Mouse (Mus musculus) forebrain, embryonic 14.5 days (tissue): ENCODE data around the gene Slc25a44. TPM values are rescaled to one million over a fixed set of nuclear protein-coding genes. Genes with fewer than 3 reads are reported as not detected.

Experiments
- ATAC-seq: fragments of 200-750 bp; cut with Nextera tagmentation; 2 replicates; pipeline ENCODE4 v1.8.0; 2017; ENCODE audit warnings: mild to moderate bottlenecking, moderate library complexity
- DNase-seq: peaks from one replicate; pipeline ENCODE4 v3.0.0-alpha.2; 2015; ENCODE audit warnings: low spot score
- H3K27ac ChIP-seq: fragments of 300-500 bp; sonication (generic); 2 replicates; pipeline ENCODE4 v1.5.1; 2014; ENCODE audit warnings: low read depth, mild to moderate bottlenecking, control low read depth, low read length, moderate library complexity
- H3K27me3 ChIP-seq: fragments of 300-500 bp; sonication (generic); replicated peaks from 2 replicates; pipeline ENCODE4 v1.6.1; 2014; ENCODE audit warnings: low read length, control low read depth, mixed read lengths; ENCODE audit not compliant: control insufficient read depth, insufficient read depth
- H3K36me3 ChIP-seq: fragments of 300-500 bp; sonication (generic); 2 replicates; pipeline ENCODE4 v1.6.1; 2014; ENCODE audit warnings: low read length, control low read depth; ENCODE audit not compliant: control insufficient read depth, insufficient read depth
- H3K4me1 ChIP-seq: fragments of 300-500 bp; sonication (generic); 2 replicates; pipeline ENCODE4 v1.6.1; 2014; ENCODE audit warnings: antibody characterized with exemption, low read length, control low read depth; ENCODE audit not compliant: control insufficient read depth, insufficient read depth
- H3K4me2 ChIP-seq: fragments of 300-500 bp; sonication (generic); 2 replicates; pipeline ENCODE4 v1.6.1; 2014; ENCODE audit warnings: mild to moderate bottlenecking, control low read depth, low read length
- H3K4me3 ChIP-seq: fragments of 300-500 bp; sonication (generic); 2 replicates; pipeline ENCODE4 v1.5.1; 2014; ENCODE audit warnings: low read depth, low read length, control low read depth
- H3K9ac ChIP-seq: fragments of 300-500 bp; sonication (generic); 2 replicates; pipeline ENCODE4 v1.6.1; 2014; ENCODE audit warnings: mild to moderate bottlenecking, low read length, control low read depth, moderate library complexity
- H3K9me3 ChIP-seq: fragments of 300-500 bp; sonication (generic); replicated peaks from 2 replicates; pipeline ENCODE4 v1.6.1; 2016; ENCODE audit warnings: low read length, control low read depth, mixed read lengths; ENCODE audit not compliant: control insufficient read depth
- WGBS: fragments of 180-500 bp; shearing (Covaris S2); extraction: QIAGEN DNeasy Blood & Tissue Kit; methylation state at CpG from one replicate; pipeline ENCODE4 v1.1.7; 2014; 5-methylcytosine and 5-hydroxymethylcytosine counted together
- polyA plus RNA-seq: library from polyadenylated mRNA; unstranded; fragments of >200 nt; fragmentation: Nextera tagmentation; extraction: Ambion mirVana; gene quantifications from 2 replicates; pipeline ENCODE4 v1.2.1, GENCODE M21; 2014

Slc25a44 gene
- polyA plus RNA-seq, 1 experiment from 2014 or later = 30.8 TPM

DNA sequence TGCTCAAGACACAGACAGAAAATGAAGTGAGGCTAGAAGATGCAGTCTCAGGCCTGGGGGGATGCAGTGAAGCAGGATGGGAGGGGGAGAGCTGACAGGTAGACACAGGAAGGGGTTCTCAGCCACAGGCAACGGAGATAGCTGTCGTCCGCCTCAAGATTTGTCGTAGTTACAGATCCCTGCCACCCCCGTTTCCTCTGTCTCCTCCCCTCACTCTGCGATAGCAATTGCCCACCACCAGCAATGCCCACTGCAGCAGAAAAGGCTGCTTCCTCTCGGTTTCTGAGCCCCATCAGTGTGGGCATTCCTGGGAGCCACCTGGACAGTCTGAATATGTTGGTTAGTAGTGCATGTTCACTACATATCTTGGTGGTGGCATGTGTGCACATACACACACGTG, 28.4 kb upstream of the Slc25a44 start:
- WGBS = 61% methylated on average over 8 of the region's 8 CpGs
- Histone ChIP-seq H3K4me1 (peaks cover 9% of the 10 kb centered on the region; the same call in 1 of the 2 replicates), H3K9ac (no peak overlapping the region), H3K27me3 (no peaks in the 10 kb centered on the region), H3K36me3 (peaks cover 19% of the 10 kb centered on the region), H3K4me2 (no peak overlapping the region), H3K27ac (no peak overlapping the region), H3K4me3 (no peak overlapping the region), H3K9me3 (no peaks in the 10 kb centered on the region)
- no peak for ATAC-seq
- no peak for DNase-seq

DNA sequence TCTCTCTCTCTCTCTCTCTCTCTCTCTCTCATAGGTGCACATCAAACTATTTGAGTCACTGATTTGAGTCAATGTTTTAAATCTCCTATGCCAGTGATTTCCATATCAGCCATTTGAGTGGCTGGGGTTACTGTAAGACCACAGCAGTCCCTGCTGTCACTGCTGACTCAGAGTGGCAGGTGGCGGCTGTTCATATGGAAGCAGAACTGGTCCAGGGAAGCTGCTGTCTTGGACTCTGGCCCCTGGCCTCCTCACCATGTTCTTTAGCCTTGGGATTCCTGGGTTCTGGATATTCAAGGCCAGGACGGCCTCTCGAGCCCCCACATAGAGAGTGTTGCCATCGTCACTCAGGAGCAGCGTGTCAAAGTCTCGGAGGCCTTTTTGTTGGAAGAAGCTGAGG, 27.8 kb upstream of the Slc25a44 start:
- DNase-seq (no peak), ATAC-seq (no peak)
- Histone ChIP-seq H3K9me3 (no peaks in the 10 kb centered on the region), H3K27me3 (no peaks in the 10 kb centered on the region), H3K4me2 (no peak overlapping the region), H3K4me1 (peaks cover 9% of the 10 kb centered on the region; the same call in 1 of the 2 replicates), H3K27ac (no peak overlapping the region), H3K36me3 (peaks cover 25% of the 10 kb centered on the region), H3K9ac (no peak overlapping the region), H3K4me3 (no peak overlapping the region)
- WGBS = 74% methylated on average over 6 of the region's 6 CpGs

GRCm38 (mm10) chr3:88452246-88452645, 27.3 kb upstream of the Slc25a44 start:
- Histone ChIP-seq H3K4me2 (no peak overlapping the region), H3K36me3 (peaks cover 28% of the 10 kb centered on the region), H3K27me3 (no peaks in the 10 kb centered on the region), H3K9me3 (no peaks in the 10 kb centered on the region), H3K4me3 (no peak overlapping the region), H3K9ac (no peak overlapping the region), H3K4me1 (peaks cover 9% of the 10 kb centered on the region; the same call in 1 of the 2 replicates), H3K27ac (no peak overlapping the region)
- ATAC-seq (no peak), DNase-seq (no peak)
- 81% methylated on average over 5 of the region's 5 CpGs for WGBS

DNA sequence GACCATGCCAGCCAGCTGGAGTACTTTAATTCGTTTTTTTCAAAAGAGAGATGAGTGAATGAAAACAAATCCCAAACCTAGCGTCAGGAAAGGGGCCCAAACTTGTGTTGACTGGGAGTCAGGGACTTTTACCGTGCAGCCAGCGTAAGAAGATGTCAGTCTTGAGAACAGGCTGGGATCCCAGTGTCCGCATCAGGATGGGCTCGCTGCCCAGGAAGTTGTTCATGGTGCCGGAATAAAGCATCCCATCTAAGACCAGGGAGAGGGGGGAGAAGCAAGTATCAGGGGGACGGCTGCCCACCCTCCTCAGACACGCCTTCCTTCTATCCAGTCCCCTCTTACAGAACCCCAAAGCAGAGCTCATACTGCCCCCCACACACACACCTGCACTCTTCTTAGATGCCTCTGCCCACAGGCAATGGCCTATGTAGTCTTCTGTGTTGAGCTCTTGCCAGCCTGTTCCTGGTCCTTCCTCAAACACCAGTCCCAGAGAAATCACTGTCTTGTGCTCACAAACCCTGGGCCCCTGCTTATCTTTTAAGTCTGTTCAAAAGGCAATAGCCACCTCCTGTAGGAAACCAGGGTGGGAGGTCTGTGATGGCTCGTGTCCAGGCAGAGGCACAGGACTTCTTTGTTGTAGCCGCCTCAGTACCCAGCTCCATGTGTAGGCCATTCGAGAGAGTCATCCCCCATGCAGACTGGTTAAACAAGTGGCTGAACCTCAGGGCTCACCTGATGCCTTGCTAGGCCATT, 25.6 kb upstream of the Slc25a44 start:
- H3K4me2 ChIP-seq = no peak overlapping the region
- H3K4me1 ChIP-seq = 0 out of 2 replicates have a peak, but pooled peaks cover 5% of the 10 kb centered on the region
- H3K27ac ChIP-seq = no peak overlapping the region
- no peak overlapping the region for H3K4me3 ChIP-seq
- DNase-seq = no peak
- no peaks in the 10 kb centered on the region for H3K27me3 ChIP-seq
- no peaks in the 10 kb centered on the region for H3K9me3 ChIP-seq
- WGBS = 72% methylated on average over 12 of the region's 12 CpGs
- ATAC-seq = no peak
- no peak overlapping the region; the same call in 1 of the 2 replicates for H3K9ac ChIP-seq
- peaks cover 33% of the 10 kb centered on the region for H3K36me3 ChIP-seq

- Histone ChIP-seq H3K27me3 (no peaks in the 10 kb centered on the region), H3K9ac (peak overlapping the region; percentile 38; the same call in 1 of the 2 replicates), H3K4me3 (0 out of 2 replicates have a peak overlapping the region, but pooled peaks have one; percentile 1), H3K27ac (no peak overlapping the region), H3K4me2 (peak overlapping the region; percentile 33), H3K36me3 (peaks cover 37% of the 10 kb centered on the region), H3K9me3 (no peaks in the 10 kb centered on the region), H3K4me1 (0 out of 2 replicates have a peak, but pooled peaks cover 5% of the 10 kb centered on the region)
- ATAC-seq (peak; percentile 65), DNase-seq (peak; percentile 40)
- WGBS = 5% methylated on average over 21 of the region's 21 CpGs
Measured at GRCm38 (mm10) chr3:88449395-88450023, 24.6 kb upstream of the Slc25a44 start.

- Histone ChIP-seq H3K9me3 (no peaks in the 10 kb centered on the region), H3K36me3 (peaks cover 37% of the 10 kb centered on the region), H3K4me3 (no peak overlapping the region), H3K4me1 (0 out of 2 replicates have a peak, but pooled peaks cover 5% of the 10 kb centered on the region), H3K27me3 (no peaks in the 10 kb centered on the region), H3K9ac (no peak overlapping the region), H3K27ac (no peak overlapping the region), H3K4me2 (no peak overlapping the region)
- ATAC-seq (no peak), DNase-seq (no peak)
- WGBS = 91% methylated on average over 8 of the region's 8 CpGs
Measured at GRCm38 (mm10) chr3:88448443-88448842, 23.5 kb upstream of the Slc25a44 start.

GRCm38 (mm10) chr3:88447676-88448183, 22.8 kb upstream of the Slc25a44 start:
- DNase-seq (no peak), ATAC-seq (no peak)
- no peaks in the 10 kb centered on the region for H3K27me3 ChIP-seq
- WGBS = 71% methylated on average over 8 of the region's 8 CpGs
- no peak overlapping the region for H3K9ac ChIP-seq
- no peak overlapping the region for H3K4me3 ChIP-seq
- H3K9me3 ChIP-seq = no peaks in the 10 kb centered on the region
- 0 out of 2 replicates have a peak, but pooled peaks cover 5% of the 10 kb centered on the region for H3K4me1 ChIP-seq
- no peak overlapping the region for H3K27ac ChIP-seq
- H3K4me2 ChIP-seq = no peak overlapping the region
- H3K36me3 ChIP-seq = peaks cover 34% of the 10 kb centered on the region

DNA sequence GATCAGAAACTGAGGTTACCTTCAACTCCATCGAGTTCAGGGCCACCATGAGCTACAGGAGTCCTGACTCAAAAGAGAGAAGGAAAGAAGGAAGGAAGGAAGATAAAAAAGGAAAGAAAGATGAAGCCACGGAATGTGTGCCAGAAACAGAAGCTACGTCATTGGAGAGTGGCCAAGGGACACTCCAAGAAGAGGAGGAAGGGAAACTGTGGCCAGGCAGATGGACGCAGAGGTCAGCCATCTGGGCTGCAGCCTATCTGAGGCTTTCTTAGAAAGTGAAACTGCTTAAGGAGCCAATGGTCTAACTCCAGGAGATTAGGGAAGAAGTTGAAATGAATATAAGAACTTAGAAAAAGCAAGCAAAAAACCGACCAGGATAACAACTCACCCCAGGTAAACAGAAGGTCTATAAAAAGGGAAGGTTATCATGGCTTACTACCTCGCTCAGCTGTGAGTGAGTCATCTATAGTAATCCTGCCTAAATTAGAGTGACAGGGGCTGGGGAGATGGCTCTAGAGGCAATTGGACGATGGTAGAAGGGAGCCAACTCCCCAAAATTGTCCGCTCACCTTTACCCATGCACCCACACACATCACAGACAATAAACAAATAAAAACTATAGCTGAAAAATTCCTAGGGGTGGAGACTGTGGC, 21.7 kb upstream of the Slc25a44 start:
- peaks cover 28% of the 10 kb centered on the region; the same call in 1 of the 2 replicates for H3K36me3 ChIP-seq
- H3K9ac ChIP-seq = no peak overlapping the region
- H3K27me3 ChIP-seq = no peaks in the 10 kb centered on the region
- H3K4me2 ChIP-seq = no peak overlapping the region
- ATAC-seq (no peak), DNase-seq (no peak)
- 0 out of 2 replicates have a peak, but pooled peaks cover 5% of the 10 kb centered on the region for H3K4me1 ChIP-seq
- WGBS = 84% methylated on average over 8 of the region's 8 CpGs
- H3K27ac ChIP-seq = no peak overlapping the region
- no peak overlapping the region for H3K4me3 ChIP-seq
- H3K9me3 ChIP-seq = no peaks in the 10 kb centered on the region
